Mouse (Mus musculus) olfactory bulb, adult 2 months (tissue): ENCODE data around the gene Ube4a.

Source experiments
- CTCF ChIP-seq: fragments of 200-500 bp; IDR thresholded peaks from 2 replicates; pipeline ENCODE4 v1.5.1; 2012; ENCODE audit warnings: low read depth, mild to moderate bottlenecking, low read length, moderate library complexity; ENCODE audit not compliant: insufficient read depth
- POLR2A ChIP-seq: fragments of 200-500 bp; IDR thresholded peaks from 2 replicates; pipeline ENCODE4 v1.6.1; 2012; ENCODE audit warnings: mild to moderate bottlenecking, low read depth, low read length, moderate library complexity; ENCODE audit not compliant: insufficient read depth

DNA sequence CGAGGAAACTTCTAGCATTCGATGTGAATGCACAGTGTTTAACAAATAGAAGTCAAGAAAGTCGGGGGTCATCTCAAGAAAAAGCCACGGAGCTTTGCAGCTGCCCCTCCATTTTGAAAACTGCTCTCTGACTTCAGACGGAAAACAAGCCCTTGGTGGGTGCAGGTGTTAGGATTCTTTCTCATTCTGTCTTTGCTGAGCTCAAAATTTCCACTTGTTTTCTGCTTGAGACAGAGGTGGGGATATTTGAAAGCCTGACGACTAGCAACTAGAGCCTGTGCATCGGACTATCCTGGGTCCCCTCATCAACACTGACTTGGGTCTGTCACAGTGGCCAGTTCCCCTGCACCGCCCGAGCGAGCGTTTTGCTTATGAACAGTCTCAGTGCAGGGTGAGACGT, 42.0 kb upstream of the Ube4a start:
- no peak for TF ChIP-seq CTCF
- no peak for TF ChIP-seq POLR2A
